Mouse (Mus musculus): ENCODE measurements around the gene Nlrp2. TPM values are rescaled to one million over a fixed set of nuclear protein-coding genes. Genes with fewer than 3 reads are reported as not detected.

The Nlrp2 gene
- total RNA-seq (2012; rRNA removed) = not detected in 2 replicates
- total RNA-seq (2014; rRNA removed) = not detected in 2 replicates
- not detected in 2 replicates for polyA plus RNA-seq (2012; ENCODE audit: insufficient read length, low read depth)

GRCm38 (mm10) chr7:5350935-5351334 is at the start of gene Nlrp2:
Gene Nlrp2, minus strand, starts transcription at chr7:5351035.
- TF ChIP-seq IRF4 (IDR thresholded peaks at IDR 0.05; ENCODE audit: low read depth, low read length) (no peak), MEF2A (IDR thresholded peaks at IDR 0.05; ENCODE audit: borderline replicate concordance, low read depth, low read length) (no peak)
- dilution Hi-C loops (cut with MboI; ENCODE audit: extremely low pct_ligation_motif_present, extremely low pct_unique_long_range_greater_than_20kb, low sequenced_read_pairs) = no loop called here
- Histone ChIP-seq H3K79me2 (replicated peaks; ENCODE audit: control insufficient read depth, extremely low read depth, insufficient read depth, poor library complexity, severe bottlenecking) (no peaks in the 10 kb centered on the region), H3K9ac (ENCODE audit: insufficient read depth, low read depth) (no peak within 1 kb of the TSS), H3K4me3 (replicated peaks in 1 of 3; ENCODE audit: low read depth in 2 of 3, low read length in 2 of 3, poor library complexity in 1 of 3) (no peak within 1 kb of the TSS), H3K27me3 (replicated peaks) (peaks cover 5% of the 10 kb centered on the region), H3K4me1 (ENCODE audit: control insufficient read depth in 1 of 2, insufficient read depth in 2 of 2) (no peaks in the 10 kb centered on the region), H3K9me3 (replicated peaks; ENCODE audit: low read length) (no peaks in the 10 kb centered on the region), H3K27ac (ENCODE audit: insufficient read depth, low read depth) (no peak within 1 kb of the TSS), H3K36me3 (replicated peaks in 1 of 2; ENCODE audit: control insufficient read depth in 1 of 2, insufficient read depth in 1 of 2, low read length in 1 of 2) (no peaks in the 10 kb centered on the region), H3K4me2 (ENCODE audit: insufficient read depth, low read depth, poor library complexity, severe bottlenecking) (no peak within 1 kb of the TSS)
- in situ Hi-C loops (cut with MboI; ENCODE audit: low pct_ligation_motif_present, low pct_unique_long_range_greater_than_20kb, low sequenced_read_pairs) = no loop called here
- no peak for DNase-seq (ENCODE audit: extremely low read depth)

GRCm38 (mm10) chr7:5366724-5367123 is 15.9 kb upstream of the Nlrp2 start:
- in situ Hi-C loops (cut with MboI; ENCODE audit: low pct_ligation_motif_present, low pct_unique_long_range_greater_than_20kb, low sequenced_read_pairs) = no loop called here
- dilution Hi-C loops (cut with MboI; ENCODE audit: extremely low pct_ligation_motif_present, extremely low pct_unique_long_range_greater_than_20kb, low sequenced_read_pairs) = no loop called here
- Histone ChIP-seq H3K4me2 (ENCODE audit: insufficient read depth, low read depth, poor library complexity, severe bottlenecking) (no peak overlapping the region), H3K9me3 (replicated peaks; ENCODE audit: low read length) (peaks cover 11% of the 10 kb centered on the region), H3K9ac (ENCODE audit: insufficient read depth, low read depth) (no peak overlapping the region), H3K4me3 (replicated peaks in 1 of 3; ENCODE audit: low read depth in 2 of 3, low read length in 2 of 3, poor library complexity in 1 of 3) (no peak overlapping the region), H3K36me3 (replicated peaks in 1 of 2; ENCODE audit: control insufficient read depth in 1 of 2, insufficient read depth in 1 of 2, low read length in 1 of 2) (no peaks in the 10 kb centered on the region), H3K4me1 (ENCODE audit: control insufficient read depth in 1 of 2, insufficient read depth in 2 of 2) (peaks cover 12 to 30% of the 10 kb centered on the region in 2 experiments; a peak in 3 of 4 replicates), H3K79me2 (replicated peaks; ENCODE audit: control insufficient read depth, extremely low read depth, insufficient read depth, poor library complexity, severe bottlenecking) (no peaks in the 10 kb centered on the region), H3K27ac (ENCODE audit: insufficient read depth, low read depth) (no peak overlapping the region), H3K27me3 (replicated peaks) (no peaks in the 10 kb centered on the region)
- DNase-seq (ENCODE audit: extremely low read depth) = peak; percentile 85
- TF ChIP-seq CTCF (conservative IDR thresholded peaks at IDR 0.05 in 1 of 2, IDR thresholded peaks at IDR 0.05 in 1 of 2; ENCODE audit: low read depth in 2 of 2, low read length in 2 of 2) (no peak), KAT2A (IDR thresholded peaks at IDR 0.05; ENCODE audit: insufficient replicate concordance, low read length) (no peak), MYC (IDR thresholded peaks at IDR 0.05; ENCODE audit: low read depth, low read length) (no peak), E2F4 (IDR thresholded peaks at IDR 0.05; ENCODE audit: insufficient replicate concordance, low read depth, low read length) (no peak), EP300 (IDR thresholded peaks at IDR 0.05; ENCODE audit: low read length) (no peak), ZMIZ1 (IDR thresholded peaks at IDR 0.05; ENCODE audit: low read depth, low read length) (no peak), BHLHE40 (IDR thresholded peaks at IDR 0.05; ENCODE audit: low read depth, low read length) (no peak), POLR2AphosphoS2 (IDR thresholded peaks at IDR 0.05; ENCODE audit: low read depth, low read length) (no peak), MAZ (IDR thresholded peaks at IDR 0.05; ENCODE audit: low read depth, low read length) (no peak), TBP (conservative IDR thresholded peaks at IDR 0.05; ENCODE audit: low read depth, low read length) (no peak), ZC3H11A (IDR thresholded peaks at IDR 0.05; ENCODE audit: low read depth, low read length) (no peak), UBTF (IDR thresholded peaks at IDR 0.05; ENCODE audit: low read depth, low read length) (no peak), SIN3A (IDR thresholded peaks at IDR 0.05; ENCODE audit: low read length) (no peak), USF2 (conservative IDR thresholded peaks at IDR 0.05; ENCODE audit: low read depth, low read length) (no peak), NRF1 (IDR thresholded peaks at IDR 0.05; ENCODE audit: low read depth, low read length) (no peak), RCOR1 (conservative IDR thresholded peaks at IDR 0.05; ENCODE audit: low read depth, low read length) (no peak), HCFC1 (IDR thresholded peaks at IDR 0.05; ENCODE audit: low read depth, low read length) (no peak), CHD1 (IDR thresholded peaks at IDR 0.05; ENCODE audit: low read depth, low read length) (no peak), GABPA (IDR thresholded peaks at IDR 0.05; ENCODE audit: insufficient replicate concordance, low read depth, low read length) (no peak), POLR2A (IDR thresholded peaks at IDR 0.05; ENCODE audit: low read depth, low read length) (no peak)

All from CH12.LX (cell line).